Comparison of ENCODE assay signal across 33 mouse cellular contexts in the genomic region with DNA sequence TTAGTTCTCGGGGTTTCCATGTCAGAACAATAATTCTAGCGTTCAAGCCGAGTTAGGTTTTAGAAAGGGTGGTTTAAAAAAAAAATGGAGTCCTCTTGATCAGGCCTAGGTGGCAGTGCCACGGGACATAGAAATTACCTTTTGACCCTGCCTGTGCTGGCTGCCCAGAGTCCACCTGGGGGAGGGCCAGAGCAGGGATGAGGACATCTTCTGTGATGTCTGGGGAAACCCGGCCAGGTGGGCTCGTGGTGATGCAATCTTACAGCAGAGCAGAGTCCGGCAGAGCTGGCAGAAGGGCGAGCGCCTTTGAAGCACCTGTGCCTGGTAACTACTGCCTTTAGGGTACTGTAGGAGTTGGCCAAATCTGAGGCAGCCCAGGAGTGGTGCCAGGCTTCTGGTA. TPM values are rescaled to one million over a fixed set of nuclear protein-coding genes. Genes with fewer than 3 reads are reported as not detected.
DNase-seq lines count a peak whose midpoint lies in the region; ATAC-seq lines count a peak whose summit lies in the region.
"Had no signal": no experiment of that assay in that cellular context is flagged by ENCODE, and none has a peak within 500 bp of the region (broad histone marks: within the 10 kb centered on the region; RNA-seq: fewer than 3 reads in every experiment).

No protein-coding gene starts in this region.

- H3K4me3 ChIP-seq in liver, embryonic 13.5 days (replicated peaks), result no peak overlapping the region
- H3K4me3 ChIP-seq: embryonic facial prominence, embryonic 15.5 days; gastrocnemius, adult 2 months; heart, embryonic 10.5 days; hindbrain, embryonic 15.5 days; limb, embryonic 10.5 days; midbrain, embryonic 12.5 days had no signal

- no peaks in the 10 kb centered on the region for H3K36me3 ChIP-seq in liver, embryonic 13.5 days
- H3K36me3 ChIP-seq: embryonic facial prominence, embryonic 15.5 days; heart, embryonic 10.5 days; hindbrain, embryonic 15.5 days; limb, embryonic 10.5 days; midbrain, embryonic 12.5 days had no signal

- no peaks in the 10 kb centered on the region for H3K9me3 ChIP-seq in liver, embryonic 13.5 days (replicated peaks)
- H3K9me3 ChIP-seq: embryonic facial prominence, embryonic 15.5 days; heart, embryonic 10.5 days; hindbrain, embryonic 15.5 days; limb, embryonic 10.5 days; midbrain, embryonic 12.5 days had no signal

- WGBS in liver, embryonic 13.5 days (ENCODE audit: insufficient replicate concordance), result 61% methylated on average over 9 of the region's 9 CpGs

- H3K9ac ChIP-seq in liver, embryonic 13.5 days, result no peak overlapping the region
- H3K9ac ChIP-seq: embryonic facial prominence, embryonic 15.5 days; hindbrain, embryonic 15.5 days; midbrain, embryonic 12.5 days had no signal

- H3K27ac ChIP-seq in liver, embryonic 13.5 days, result peak overlapping the region; percentile 58
- H3K27ac ChIP-seq: embryonic facial prominence, embryonic 15.5 days; gastrocnemius, adult 2 months; heart, embryonic 10.5 days; hindbrain, embryonic 15.5 days; limb, embryonic 10.5 days; midbrain, embryonic 12.5 days had no signal

- DNase-seq in kidney, postnatal 14 days, result peak; percentile 28
- DNase-seq in kidney, adult 18-20 months, result no peak
- peak; percentile 11 for DNase-seq in testis, postnatal 14 days (ENCODE audit: low spot score)
- DNase-seq in testis, postnatal 10 days (ENCODE audit: low spot score), result no peak
- no peak for DNase-seq in liver, embryonic 13.5 days
- no peak for DNase-seq in yolk sac, embryonic 10.5 days (ENCODE audit: low spot score)
- no peak for DNase-seq in layer of hippocampus, postnatal 36 days
- DNase-seq: cerebellum, adult 9-11 months; gastrocnemius, adult 2 months; layer of hippocampus, adult 9-11 months; lung, adult 18-20 months; lung, postnatal 10 days; right cerebral cortex, postnatal 14 days; thymus, postnatal 36 days had no signal

- no peak overlapping the region for H3K4me2 ChIP-seq in liver, embryonic 13.5 days
- H3K4me2 ChIP-seq: embryonic facial prominence, embryonic 15.5 days; hindbrain, embryonic 15.5 days; midbrain, embryonic 12.5 days had no signal

- H3K4me1 ChIP-seq in liver, embryonic 13.5 days (replicated peaks), result peaks cover 32% of the 10 kb centered on the region
- H3K4me1 ChIP-seq: embryonic facial prominence, embryonic 15.5 days had no signal

- ATAC-seq in liver, embryonic 13.5 days (ENCODE audit: low read depth), result peak; percentile 21; the same call in 1 of the 2 replicates
- ATAC-seq: forebrain, embryonic 14.5 days had no signal

- H3K27me3 ChIP-seq in liver, embryonic 13.5 days, result peaks cover 16% of the 10 kb centered on the region
- H3K27me3 ChIP-seq: embryonic facial prominence, embryonic 15.5 days had no signal

RNA-seq across cellular contexts. Expression of gene Inhbe, which starts 2.0 kb away (rescaled TPM):
- 0.32 and 0.38 TPM in 2 replicates for polyA plus RNA-seq in liver, embryonic 13.5 days (2015; fragmentation: Nextera tagmentation; extraction: Ambion mirVana)
- not detected for total RNA-seq in layer of hippocampus, postnatal 36 days (2021)
- total RNA-seq: adrenal gland, adult 18-20 months; adrenal gland, postnatal 36 days; common myeloid progenitor, adult 5-6 weeks; gastrocnemius, adult 2 months; hematopoietic stem cell, adult 5-6 weeks had no signal
- polyA plus RNA-seq: C2C12; forebrain, embryonic 14.5 days; heart, embryonic 10.5 days; heart, postnatal 0 days; intestine, embryonic 14.5 days; large intestine, adult 2 months; midbrain, embryonic 12.5 days; neural tube, embryonic 11.5 days; spleen, adult 2 months; testis, adult 2 months had no signal

RNA-seq across cellular contexts. Expression of gene Gli1, which starts 10.4 kb away (rescaled TPM):
- polyA plus RNA-seq in liver, embryonic 13.5 days (2015; fragmentation: Nextera tagmentation; extraction: Ambion mirVana), result 0.21 and 0.31 TPM in 2 replicates
- 1 to 10 TPM; 2.4 to 3.2 TPM for total RNA-seq in layer of hippocampus, postnatal 36 days (2021)
- total RNA-seq: common myeloid progenitor, adult 5-6 weeks; hematopoietic stem cell, adult 5-6 weeks had no signal

RNA-seq across cellular contexts. Expression of gene Inhbc, which starts 18.0 kb away (rescaled TPM):
- polyA plus RNA-seq in liver, embryonic 13.5 days (2015; fragmentation: Nextera tagmentation; extraction: Ambion mirVana), result 1.6 and 2.0 TPM in 2 replicates
- total RNA-seq in layer of hippocampus, postnatal 36 days (2021), result not detected
- total RNA-seq: adrenal gland, adult 18-20 months; adrenal gland, postnatal 36 days; common myeloid progenitor, adult 5-6 weeks; gastrocnemius, adult 2 months; hematopoietic stem cell, adult 5-6 weeks had no signal
- polyA plus RNA-seq: C2C12; embryonic facial prominence, embryonic 15.5 days; forebrain, embryonic 14.5 days; frontal cortex, adult 2 months; gonadal fat pad, adult 2 months; heart, postnatal 0 days; hindbrain, embryonic 15.5 days; intestine, embryonic 14.5 days; large intestine, adult 2 months; midbrain, embryonic 12.5 days; neural tube, embryonic 11.5 days; spleen, adult 2 months had no signal

RNA-seq across cellular contexts. Expression of gene R3hdm2, which starts 27.9 kb away (rescaled TPM):
- 14.4 and 15.3 TPM in 2 replicates for polyA plus RNA-seq in liver, embryonic 13.5 days (2015; fragmentation: Nextera tagmentation; extraction: Ambion mirVana)
- total RNA-seq in layer of hippocampus, postnatal 36 days (2021), result 100 to 1,000 TPM; 153 to 163 TPM

RNA-seq across cellular contexts. Expression of gene Arhgap9, which starts 30.4 kb away (rescaled TPM):
- 14.0 and 15.1 TPM in 2 replicates for polyA plus RNA-seq in liver, embryonic 13.5 days (2015; fragmentation: Nextera tagmentation; extraction: Ambion mirVana)
- total RNA-seq in layer of hippocampus, postnatal 36 days (2021), result 1 to 10 TPM in 1 of 2 experiments, under 1 TPM in 1; 0.86 to 1.0 TPM

Comparison
In these comparisons a context has a peak if more than half of its experiments do, and no peak if none do; other contexts are left out.
1. DNase-seq: peak in kidney, postnatal 14 days (single experiment) and testis, postnatal 14 days (single experiment); none in kidney, adult 18-20 months (single experiment), testis, postnatal 10 days (single experiment), liver, embryonic 13.5 days (single experiment), yolk sac, embryonic 10.5 days (single experiment) and layer of hippocampus, postnatal 36 days (0 of 2).